Mouse (Mus musculus) E14TG2a.4 (cell line): Measurements from ENCODE around the gene Hgfac.

Experiments used
- CTCF ChIP-seq: conservative IDR thresholded peaks from 2 replicates; pipeline ENCODE4 v1.5.1; 2014; ENCODE audit warnings: low read length
- NANOG ChIP-seq: IDR thresholded peaks from 2 replicates; pipeline ENCODE4 v1.6.1; 2014; ENCODE audit warnings: borderline replicate concordance, low read length, mixed read lengths

- TF ChIP-seq CTCF: no peak
- no peak for TF ChIP-seq NANOG
Observed at GRCm38 (mm10) chr5:35069841-35070240, 28.5 kb downstream of the Hgfac start.
